Mouse (Mus musculus): Measurements from ENCODE around the gene Kcnj13.

Gene Kcnj13

GRCm38 (mm10) chr1:87394594-87394993, at the start of gene Kcnj13:
Kcnj13 (minus strand) TSS chr1:87394729.
- DNase-seq: no peak

GRCm38 (mm10) chr1:87436583-87436982, 42.1 kb upstream of the Kcnj13 start:
- DNase-seq: no peak

GRCm38 (mm10) chr1:87435125-87435524, 40.6 kb upstream of the Kcnj13 start:
- no peak for DNase-seq

GRCm38 (mm10) chr1:87418733-87419132, 24.2 kb upstream of the Kcnj13 start:
- DNase-seq: no peak

- no peak for DNase-seq
Observed at GRCm38 (mm10) chr1:87409380-87409779, 14.9 kb upstream of the Kcnj13 start.

- DNase-seq: no peak
Observed at GRCm38 (mm10) chr1:87406012-87406411, 11.5 kb upstream of the Kcnj13 start.

GRCm38 (mm10) chr1:87404710-87405109, 10.2 kb upstream of the Kcnj13 start:
- no peak for DNase-seq

- no peak for DNase-seq
Observed at GRCm38 (mm10) chr1:87396923-87397586, 2.5 kb upstream of the Kcnj13 start.

- no peak for DNase-seq
Observed at GRCm38 (mm10) chr1:87393444-87394195, 909 bp downstream of the Kcnj13 start.

- no peak for DNase-seq
Observed at GRCm38 (mm10) chr1:87386436-87387092, 8.0 kb downstream of the Kcnj13 start.

GRCm38 (mm10) chr1:87381152-87381551, 13.4 kb downstream of the Kcnj13 start:
- no peak for DNase-seq

- no peak for DNase-seq
Observed at GRCm38 (mm10) chr1:87379919-87380318, 14.6 kb downstream of the Kcnj13 start.

GRCm38 (mm10) chr1:87378024-87378560, 16.4 kb downstream of the Kcnj13 start:
- no peak for DNase-seq

- no peak for DNase-seq
Observed at GRCm38 (mm10) chr1:87360276-87360675, 34.3 kb downstream of the Kcnj13 start.

- no peak for DNase-seq
Observed at GRCm38 (mm10) chr1:87350576-87350975, 44.0 kb downstream of the Kcnj13 start.
